Mouse (Mus musculus) spleen, adult 18-20 months (tissue): ENCODE data around the gene Tmem9.

Source experiments
- DNase-seq, 2 experiments: peaks; one replicate each; pipeline ENCODE4 v3.0.0; 2022; ENCODE audit warnings: mixed read lengths in 2 of 2

Tmem9 gene

DNA sequence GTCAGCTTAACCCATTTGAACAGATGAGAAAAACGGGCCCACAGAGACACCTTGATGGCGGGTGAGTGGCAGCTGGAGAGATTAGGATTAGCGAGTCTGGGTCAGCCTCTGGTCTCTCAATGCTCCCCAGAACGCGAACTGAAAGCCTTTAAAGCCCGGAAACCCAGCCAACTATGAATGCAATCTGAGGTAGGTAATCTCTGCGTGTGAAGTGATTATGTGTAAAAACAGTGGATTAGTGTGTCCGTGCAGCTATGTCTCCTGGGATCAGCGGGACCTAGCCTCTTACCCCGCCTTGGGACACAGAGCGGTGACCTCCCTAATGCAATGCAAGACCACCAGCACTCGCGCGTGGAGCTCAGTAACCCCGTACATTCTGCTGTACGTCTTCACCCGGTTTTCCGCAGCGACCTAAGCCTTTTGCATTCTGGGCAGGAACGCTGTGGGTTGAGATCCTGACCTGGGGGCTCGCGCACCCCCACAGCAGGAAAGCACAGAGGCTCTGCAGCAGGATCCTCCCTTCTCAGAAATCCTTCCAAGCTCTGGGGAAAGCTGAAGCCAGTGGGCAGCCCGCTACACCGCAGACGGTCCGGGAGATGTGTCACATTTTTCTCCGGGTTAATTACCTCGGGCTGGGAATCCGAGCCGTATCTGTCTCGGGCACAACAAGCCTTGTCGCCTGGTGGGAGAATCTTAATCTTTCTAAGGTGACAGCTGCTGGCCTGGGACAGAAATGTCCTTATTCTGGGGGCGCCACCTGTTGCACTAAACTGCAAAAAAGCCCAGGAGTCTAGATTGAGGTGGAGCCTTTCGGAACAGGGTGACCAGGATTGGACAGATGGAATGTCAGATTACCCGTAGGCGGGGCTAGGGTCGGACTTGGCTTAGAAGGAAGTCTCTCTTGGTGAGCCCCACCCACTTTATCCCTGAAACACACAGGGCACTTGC, at the start of gene Tmem9:
TSS of gene Tmem9 (plus strand) at position 940 of the 948 bp plus-strand sequence.
- DNase-seq: peak; percentile 17 to 50

- DNase-seq: no peak
These were observed 49.5 kb upstream of the Tmem9 start for GRCm38 (mm10) chr1:135958483-135958882.

DNA sequence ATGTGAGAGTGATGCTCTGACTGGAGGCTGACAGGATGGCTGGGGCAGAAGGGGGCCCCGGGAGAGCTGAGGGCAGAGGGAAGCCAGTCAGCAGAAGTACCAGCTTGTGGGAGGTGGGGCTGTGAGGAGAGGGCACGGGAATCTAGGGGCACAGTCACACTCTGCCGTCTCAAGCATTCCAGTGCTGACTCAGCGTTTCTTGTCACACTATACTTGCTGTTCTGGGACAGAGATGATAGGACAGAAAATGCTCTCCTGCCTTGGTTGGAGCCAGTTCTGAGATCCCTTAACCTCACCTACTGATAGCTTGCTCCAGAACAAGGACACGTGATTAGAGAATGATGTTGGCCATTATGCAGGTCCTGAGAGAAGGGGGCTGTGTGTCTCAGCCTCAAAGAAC, 44.8 kb upstream of the Tmem9 start:
- DNase-seq: no peak

- DNase-seq: no peak
These were observed 43.4 kb upstream of the Tmem9 start for GRCm38 (mm10) chr1:135964561-135964960.

- DNase-seq: no peak
These were observed 40.2 kb upstream of the Tmem9 start for GRCm38 (mm10) chr1:135967739-135968138.

DNA sequence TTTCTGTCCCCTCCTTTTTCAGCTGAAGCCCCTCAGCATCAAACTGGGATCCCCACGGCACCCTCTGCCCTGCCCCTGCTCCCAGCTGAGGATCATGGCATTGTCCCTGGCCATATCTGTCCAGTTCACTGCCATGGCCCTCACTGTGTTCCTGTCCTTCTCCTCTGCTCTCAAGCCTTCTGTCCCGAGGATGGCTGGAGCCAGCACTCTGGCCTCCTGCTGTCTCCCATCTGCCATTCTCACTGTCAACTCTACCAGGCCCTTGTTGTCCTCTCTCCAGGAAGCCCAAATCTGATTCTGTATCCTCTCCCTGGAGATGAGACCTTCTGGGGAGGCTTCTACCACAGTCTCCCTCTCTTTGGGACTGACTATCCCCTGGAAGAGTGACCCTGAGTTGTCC, 37.5 kb upstream of the Tmem9 start:
- no peak for DNase-seq

- no peak for DNase-seq
These were observed 35.4 kb upstream of the Tmem9 start for GRCm38 (mm10) chr1:135972576-135972975.

- no peak for DNase-seq
These were observed 23.8 kb upstream of the Tmem9 start for GRCm38 (mm10) chr1:135984105-135984504.

DNA sequence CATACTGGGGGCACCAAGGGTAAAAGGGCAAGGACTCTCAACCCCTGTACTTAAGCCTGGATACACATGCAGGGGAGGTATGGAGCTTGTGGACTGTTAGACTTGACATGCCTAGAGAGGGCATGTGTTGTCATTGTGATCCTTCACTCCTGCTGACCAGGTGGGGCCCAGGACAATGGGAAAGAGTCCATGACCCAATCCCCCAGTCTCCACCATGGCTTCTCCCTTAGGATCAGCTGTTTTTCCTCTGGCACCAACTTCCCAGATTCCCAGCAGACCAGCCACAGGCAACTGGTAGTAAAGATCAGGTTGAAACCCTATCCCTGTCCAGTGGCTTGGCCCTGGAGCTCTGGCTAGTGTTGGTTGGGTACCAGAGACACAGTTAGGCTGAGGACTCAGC, 18.1 kb upstream of the Tmem9 start:
- DNase-seq: no peak

DNA sequence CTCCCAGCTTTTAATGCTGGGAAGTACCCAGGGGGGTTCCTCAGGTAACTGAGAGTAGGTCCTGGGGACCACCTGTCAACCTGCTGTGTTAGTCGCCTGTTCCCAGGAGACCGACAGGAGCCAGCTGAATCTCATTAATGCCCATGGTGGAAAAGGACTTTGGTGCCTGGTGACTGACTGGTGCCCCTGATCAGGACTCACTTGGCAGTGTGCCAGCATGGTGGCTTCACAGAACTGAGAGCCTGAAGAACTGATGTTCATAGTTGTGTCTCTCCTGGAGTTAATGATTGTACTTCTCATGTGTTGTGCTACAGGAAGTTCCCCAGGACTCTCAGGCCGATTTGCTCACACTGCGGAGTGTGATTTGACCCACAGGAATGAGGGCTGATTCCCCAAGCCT, 14.5 kb upstream of the Tmem9 start:
- no peak for DNase-seq

DNA sequence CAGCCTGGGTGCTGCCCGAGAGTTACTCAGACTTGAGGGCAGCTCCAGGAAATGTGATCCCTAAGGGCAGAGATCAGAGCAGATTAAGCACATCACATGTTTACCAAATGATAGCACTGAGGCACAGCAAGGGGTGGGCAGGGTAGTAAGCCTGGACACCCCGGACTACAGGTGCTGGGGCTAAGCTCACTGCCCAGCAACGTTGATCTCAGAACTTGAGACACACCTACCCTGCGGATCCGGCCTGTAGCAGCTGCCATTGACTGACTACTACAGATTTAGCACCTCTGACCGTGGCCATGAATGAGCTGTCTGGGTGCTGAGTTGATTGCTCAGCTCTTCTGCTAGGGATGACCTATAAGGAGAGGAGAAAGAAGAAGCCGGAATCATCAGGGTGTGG, 10.4 kb upstream of the Tmem9 start:
- DNase-seq: no peak

- DNase-seq: no peak
These were observed 8.1 kb upstream of the Tmem9 start for GRCm38 (mm10) chr1:135999720-136000287.

GRCm38 (mm10) chr1:136001438-136001837, 6.5 kb upstream of the Tmem9 start:
- DNase-seq: no peak

DNA sequence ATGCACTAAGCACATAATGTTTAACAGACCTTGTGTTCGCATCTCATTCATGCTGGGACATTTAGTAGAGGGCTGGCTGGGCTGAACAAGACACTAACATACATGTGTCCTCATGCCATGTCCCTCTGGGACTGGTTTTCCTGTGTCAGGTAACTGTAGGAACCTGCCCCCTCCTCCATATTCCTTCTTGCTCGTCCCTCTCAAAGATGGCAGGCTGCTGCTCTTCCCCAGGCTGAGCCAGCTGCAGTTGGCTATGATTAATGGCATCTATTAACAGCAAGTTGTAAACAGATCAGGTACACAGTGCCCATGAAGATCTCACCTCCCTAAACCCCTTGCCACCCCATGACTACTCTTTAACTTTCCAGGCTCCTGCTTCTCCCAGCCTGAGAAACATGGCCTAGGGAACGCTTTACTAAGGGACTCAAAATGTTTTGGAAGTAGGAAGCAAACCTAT, 1.6 kb upstream of the Tmem9 start, which contains the start of gene Igfn1:
TSS of gene Igfn1 (minus strand) at position 51 of the 457 bp plus-strand sequence.
- no peak for DNase-seq

GRCm38 (mm10) chr1:136008159-136008533, 196 bp downstream of the Tmem9 start:
- DNase-seq: no peak

GRCm38 (mm10) chr1:136010247-136010646, 2.3 kb downstream of the Tmem9 start:
- no peak for DNase-seq

DNA sequence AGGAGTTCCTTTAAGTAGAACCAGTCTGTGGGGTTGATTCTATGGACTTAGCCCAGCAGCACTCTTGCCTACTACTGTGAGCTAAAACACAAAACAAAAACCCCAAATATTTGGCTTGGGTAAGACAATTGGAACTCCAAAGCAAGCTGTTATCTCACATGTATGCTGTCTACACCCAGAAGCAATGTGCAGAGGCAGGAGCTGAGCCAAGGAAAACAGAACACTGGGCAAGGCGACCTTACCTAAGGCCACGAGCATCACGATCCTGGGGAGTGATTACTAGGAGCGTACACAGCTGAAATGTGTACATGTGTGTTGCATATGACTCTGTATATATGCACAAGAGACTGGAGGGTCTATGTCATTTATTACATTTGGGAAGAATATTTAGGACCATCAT, 5.6 kb downstream of the Tmem9 start:
- DNase-seq: no peak

DNA sequence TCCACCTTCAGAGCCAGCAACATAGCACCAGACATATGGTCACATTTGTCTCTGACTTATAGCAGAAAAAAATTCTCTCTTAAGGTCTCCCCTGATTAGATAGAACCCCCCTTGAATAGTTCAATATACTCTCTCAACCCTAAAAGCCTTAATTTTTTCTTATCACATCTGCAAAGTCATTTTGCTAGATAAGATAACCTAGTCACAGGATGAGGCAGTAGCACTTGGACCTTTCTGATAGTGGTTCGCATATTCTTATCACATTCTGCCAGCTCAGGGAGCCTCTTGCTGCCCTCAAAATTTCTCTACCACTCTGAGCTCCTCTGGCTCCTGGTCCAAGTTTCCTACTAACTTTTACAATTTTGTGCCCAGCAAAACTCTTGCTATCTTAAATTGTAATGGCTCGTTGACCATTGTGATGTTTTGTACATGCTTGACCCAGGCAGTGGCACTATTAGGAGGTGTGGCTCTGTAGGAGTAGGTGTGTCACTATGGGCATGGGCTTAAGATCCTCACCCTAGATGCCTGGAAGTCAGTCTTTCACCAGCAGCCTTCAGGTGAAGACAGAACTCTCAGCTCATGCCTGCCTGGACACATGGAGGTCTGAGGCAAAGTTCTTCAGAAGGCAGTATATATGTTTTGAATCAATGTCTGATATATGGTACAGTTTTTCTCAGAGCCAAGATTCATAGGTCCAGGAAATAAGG, 7.0 kb downstream of the Tmem9 start:
- DNase-seq: no peak

DNA sequence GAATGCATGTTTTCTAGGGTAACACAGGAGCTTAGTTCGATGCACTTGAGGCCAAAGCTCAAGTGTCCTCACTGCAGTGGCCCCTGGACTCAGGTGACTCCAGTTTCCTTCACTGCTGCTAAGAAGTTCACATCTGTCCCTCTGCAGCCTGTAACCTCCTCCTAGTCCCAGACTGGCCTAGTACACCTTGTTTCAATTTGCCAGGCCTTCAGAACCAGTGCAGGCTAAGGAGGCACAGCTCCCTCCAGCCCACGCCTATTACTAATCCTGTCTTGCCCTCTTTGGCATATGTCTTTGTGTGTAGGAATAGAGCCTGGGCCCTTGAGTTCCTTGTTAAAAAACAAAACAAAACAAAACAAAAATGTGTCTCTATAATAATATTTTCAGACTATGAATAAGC, 9.4 kb downstream of the Tmem9 start:
- DNase-seq: no peak

- DNase-seq: peak; percentile 71 to 80
These were observed 10.0 kb downstream of the Tmem9 start for GRCm38 (mm10) chr1:136017907-136018313.

DNA sequence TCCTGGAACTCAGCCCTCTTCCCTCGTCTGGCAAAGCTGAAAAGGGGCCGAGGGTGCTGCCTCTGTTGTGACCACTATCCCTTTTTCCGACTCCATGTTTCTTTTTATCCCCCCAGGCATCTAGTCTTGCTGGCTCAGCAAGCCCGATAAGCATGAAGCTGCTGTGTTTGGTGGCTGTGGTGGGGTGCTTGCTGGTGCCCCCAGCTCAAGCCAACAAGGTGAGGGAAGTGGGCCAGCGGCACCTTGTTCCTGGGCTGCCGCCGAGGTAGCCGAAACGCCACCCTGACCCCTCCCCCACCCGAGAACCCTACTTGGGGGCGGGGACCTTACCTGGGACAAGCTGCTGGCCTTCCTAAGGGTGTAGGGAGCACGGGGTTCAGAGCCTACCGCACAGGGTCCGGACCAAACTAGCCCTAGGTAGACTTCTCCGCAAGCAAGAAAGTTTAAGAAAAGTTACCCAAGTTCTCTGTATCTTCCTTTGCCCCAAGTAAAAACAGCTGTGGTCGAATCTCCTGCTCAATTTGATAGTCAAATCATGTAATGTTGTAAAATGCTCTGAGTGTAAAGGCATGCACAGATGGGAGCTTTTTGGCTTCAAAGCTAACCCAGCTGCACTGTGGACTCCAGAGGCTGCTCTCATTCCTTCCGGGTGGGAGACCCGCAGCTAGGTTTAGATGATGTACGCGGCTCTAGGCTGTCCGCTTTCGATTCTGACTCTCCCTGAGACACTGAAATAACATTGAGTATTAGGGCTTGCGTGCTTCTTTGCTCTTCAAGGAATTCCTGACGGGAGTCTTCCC, 10.6 kb downstream of the Tmem9 start:
- DNase-seq: peak; percentile 29 to 42

DNA sequence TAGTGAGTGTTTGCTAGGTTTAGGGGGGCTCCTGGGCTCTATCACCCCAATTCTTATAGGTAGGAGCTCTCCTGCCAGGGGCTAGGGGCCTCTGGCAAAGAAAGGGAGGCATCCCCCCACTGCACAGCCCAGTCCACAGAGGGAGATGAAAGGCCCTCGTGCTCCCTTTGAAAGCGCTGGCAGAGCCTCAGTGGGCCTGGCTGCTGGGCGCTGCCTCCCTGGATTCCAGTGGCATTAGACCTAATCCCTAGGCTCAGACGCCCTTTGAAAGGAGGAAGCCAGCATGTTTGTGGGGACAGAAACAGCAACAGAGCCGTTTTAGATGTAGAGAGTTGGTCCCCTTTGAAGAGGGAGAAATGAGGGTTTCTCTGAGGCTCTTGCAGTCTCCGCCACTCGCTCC, 22.3 kb downstream of the Tmem9 start:
- DNase-seq: no peak

- DNase-seq: no peak
These were observed 23.7 kb downstream of the Tmem9 start for GRCm38 (mm10) chr1:136031697-136032096.
